Mouse (Mus musculus) small intestine, adult 2 months (tissue): ENCODE data around the gene Clmp. TPM values are rescaled to one million over a fixed set of nuclear protein-coding genes. Genes with fewer than 3 reads are reported as not detected.

Experiments used
- H3K27ac ChIP-seq: fragments of 200-500 bp; 2 replicates; pipeline ENCODE4 v1.5.1; 2012; ENCODE audit warnings: low read depth, low read length, control low read depth, inconsistent platforms; ENCODE audit not compliant: insufficient read depth
- H3K27me3 ChIP-seq: fragments of 200-500 bp; 2 replicates; pipeline ENCODE4 v1.6.1; 2012; ENCODE audit warnings: mild to moderate bottlenecking, moderate library complexity, low read length, inconsistent platforms; ENCODE audit not compliant: control insufficient read depth, insufficient read depth
- H3K36me3 ChIP-seq: fragments of 200-500 bp; 2 replicates; pipeline ENCODE4 v1.6.1; 2012; ENCODE audit warnings: mild to moderate bottlenecking, low read length, control low read depth, inconsistent platforms; ENCODE audit not compliant: control insufficient read depth, insufficient read depth
- H3K4me1 ChIP-seq: fragments of 200-500 bp; 2 replicates; pipeline ENCODE4 v1.6.1; 2012; ENCODE audit warnings: low read length, inconsistent platforms, mixed read lengths; ENCODE audit not compliant: control insufficient read depth, insufficient read depth, insufficient read length
- H3K4me3 ChIP-seq: fragments of 200-500 bp; 2 replicates; pipeline ENCODE4 v1.5.1; 2012; ENCODE audit warnings: low read depth, mild to moderate bottlenecking, control low read depth, inconsistent platforms, low read length, moderate library complexity
- CTCF ChIP-seq: fragments of 200-500 bp; IDR thresholded peaks from 2 replicates; pipeline ENCODE4 v1.5.1; 2012; ENCODE audit warnings: low read depth, mild to moderate bottlenecking, control low read depth, inconsistent platforms, low read length, moderate library complexity, mixed read lengths; ENCODE audit not compliant: insufficient replicate concordance, insufficient read length; ENCODE audit errors: extremely low read depth
- POLR2A ChIP-seq: fragments of 200-500 bp; IDR thresholded peaks from 2 replicates; pipeline ENCODE4 v1.6.1; 2012; ENCODE audit warnings: low read depth, mild to moderate bottlenecking, control low read depth, inconsistent platforms, low read length, moderate library complexity
- WGBS: fragments of 180-500 bp; shearing (Covaris S2); methylation state at CpG from one replicate; pipeline ENCODE4 v1.1.7; 2018; 5-methylcytosine and 5-hydroxymethylcytosine counted together
- polyA plus RNA-seq: library from polyadenylated mRNA; depleted of rRNA; stranded (reverse); fragments of >200 nt; gene quantifications from 2 replicates; pipeline ENCODE4 v1.2.3, GENCODE M21; 2012

Gene Clmp
- polyA plus RNA-seq, 1 experiment: 37.6 TPM

- TF ChIP-seq CTCF: no peak
- no peak for TF ChIP-seq POLR2A
- WGBS: 39% methylated on average over 4 of the region's 4 CpGs
- H3K36me3 ChIP-seq: no peaks in the 10 kb centered on the region
- H3K4me3 ChIP-seq: no peak overlapping the region
- H3K4me1 ChIP-seq: no peaks in the 10 kb centered on the region
- no peak overlapping the region for H3K27ac ChIP-seq
- no peaks in the 10 kb centered on the region for H3K27me3 ChIP-seq
Measured at GRCm38 (mm10) chr9:40671323-40671930, 14.3 kb upstream of the Clmp start.

GRCm38 (mm10) chr9:40675203-40675958 is 10.4 kb upstream of the Clmp start:
- Histone ChIP-seq H3K36me3 (no peaks in the 10 kb centered on the region), H3K27me3 (no peaks in the 10 kb centered on the region), H3K27ac (peak overlapping the region; percentile 74), H3K4me1 (no peaks in the 10 kb centered on the region), H3K4me3 (no peak overlapping the region)
- no peak for TF ChIP-seq CTCF
- TF ChIP-seq POLR2A: no peak
- 61% methylated on average over 12 of the region's 12 CpGs for WGBS

DNA sequence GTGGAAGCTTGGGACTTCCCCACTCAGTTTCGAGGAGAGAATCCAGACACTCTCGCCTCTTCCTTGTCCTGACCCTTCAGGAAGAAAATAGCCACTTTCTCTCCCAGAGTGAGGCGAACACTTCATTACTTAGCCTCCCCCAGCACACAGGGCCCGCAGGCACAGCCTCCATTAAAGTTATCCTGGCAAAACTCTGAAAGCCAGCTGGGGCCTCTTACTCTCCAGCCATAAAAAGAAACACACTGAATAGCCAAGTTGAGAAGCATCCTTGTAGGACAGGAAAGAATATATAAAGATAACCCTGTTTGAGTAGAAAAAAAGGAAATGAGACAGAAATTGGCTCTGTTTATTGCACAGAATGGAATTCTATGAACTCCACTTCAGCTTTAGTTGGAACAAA is 7.1 kb upstream of the Clmp start:
- TF ChIP-seq POLR2A: no peak
- no peak for TF ChIP-seq CTCF
- 70% methylated on average over 4 of the region's 4 CpGs for WGBS

DNA sequence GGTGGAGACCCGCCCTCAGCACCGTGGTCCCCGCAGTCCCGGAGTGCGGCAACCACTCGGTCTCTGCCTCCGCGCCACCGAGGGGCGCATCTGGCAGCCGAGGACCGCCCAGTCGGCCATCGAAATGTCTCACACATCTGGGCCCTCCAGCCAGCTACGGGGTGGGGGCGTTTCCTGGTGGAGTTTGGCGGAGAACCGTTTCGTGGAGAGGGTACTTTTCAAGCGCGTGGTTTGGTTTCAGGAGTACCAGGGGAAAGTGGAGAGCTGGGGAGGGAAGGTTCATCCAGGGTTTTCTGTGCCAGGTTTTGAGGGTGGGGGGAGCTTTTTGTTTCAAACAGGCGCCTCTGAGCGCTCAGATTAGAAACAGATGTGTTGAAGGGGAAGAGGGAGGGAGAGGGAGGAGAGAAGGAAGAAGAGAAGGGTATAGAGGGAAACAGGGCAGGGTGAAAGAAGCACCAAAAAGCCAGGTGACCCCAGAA is 698 bp downstream of the Clmp start:
- peak overlapping the region; percentile 75 for H3K27ac ChIP-seq
- 2% methylated on average over 22 of the region's 23 CpGs for WGBS
- H3K4me3 ChIP-seq: peak overlapping the region; percentile 74
- peaks cover 10% of the 10 kb centered on the region for H3K27me3 ChIP-seq
- H3K4me1 ChIP-seq: no peaks in the 10 kb centered on the region
- no peaks in the 10 kb centered on the region for H3K36me3 ChIP-seq
- no peak for TF ChIP-seq CTCF
- no peak for TF ChIP-seq POLR2A

More for the DNA sequence above, 7.1 kb upstream of the Clmp start:
- H3K27me3 ChIP-seq: no peaks in the 10 kb centered on the region
- H3K27ac ChIP-seq: no peak overlapping the region
- no peak overlapping the region for H3K4me3 ChIP-seq
- H3K4me1 ChIP-seq: no peaks in the 10 kb centered on the region
- no peaks in the 10 kb centered on the region for H3K36me3 ChIP-seq

- Histone ChIP-seq H3K4me1 (no peaks in the 10 kb centered on the region), H3K36me3 (no peaks in the 10 kb centered on the region), H3K27me3 (peaks cover 10% of the 10 kb centered on the region), H3K27ac (0 out of 2 replicates have a peak overlapping the region, but pooled peaks have one; percentile 75), H3K4me3 (peak overlapping the region; percentile 74)
- no peak for TF ChIP-seq CTCF
- no peak for TF ChIP-seq POLR2A
- WGBS: 53% methylated on average over 5 of the region's 5 CpGs
Measured at GRCm38 (mm10) chr9:40687053-40687452, 1.3 kb downstream of the Clmp start.

DNA sequence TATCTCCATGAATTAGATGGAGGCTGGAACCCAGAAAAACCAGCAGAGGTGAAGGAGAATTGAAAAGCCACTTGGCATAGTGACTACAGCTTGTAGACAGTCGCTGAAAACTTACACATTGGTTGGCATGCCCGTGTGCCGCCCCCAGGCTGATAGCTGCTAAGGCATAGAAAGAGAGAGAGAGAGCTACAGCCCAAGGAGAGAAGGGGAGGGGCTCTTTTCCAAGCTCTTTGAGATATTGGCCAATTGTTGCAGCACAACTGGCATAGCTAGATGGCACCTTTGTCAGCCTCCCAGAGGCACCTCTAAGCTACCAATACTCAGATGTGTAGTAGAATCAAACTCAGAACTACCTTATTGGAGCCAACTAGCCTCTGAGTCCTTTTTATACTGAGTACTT is 1.8 kb downstream of the Clmp start:
- Histone ChIP-seq H3K4me1 (no peaks in the 10 kb centered on the region), H3K27me3 (peaks cover 10% of the 10 kb centered on the region), H3K4me3 (peak overlapping the region; percentile 74; the same call in 1 of the 2 replicates), H3K27ac (no peak overlapping the region), H3K36me3 (no peaks in the 10 kb centered on the region)
- no peak for TF ChIP-seq POLR2A
- TF ChIP-seq CTCF: no peak
- WGBS: 66% methylated on average over 3 of the region's 3 CpGs

DNA sequence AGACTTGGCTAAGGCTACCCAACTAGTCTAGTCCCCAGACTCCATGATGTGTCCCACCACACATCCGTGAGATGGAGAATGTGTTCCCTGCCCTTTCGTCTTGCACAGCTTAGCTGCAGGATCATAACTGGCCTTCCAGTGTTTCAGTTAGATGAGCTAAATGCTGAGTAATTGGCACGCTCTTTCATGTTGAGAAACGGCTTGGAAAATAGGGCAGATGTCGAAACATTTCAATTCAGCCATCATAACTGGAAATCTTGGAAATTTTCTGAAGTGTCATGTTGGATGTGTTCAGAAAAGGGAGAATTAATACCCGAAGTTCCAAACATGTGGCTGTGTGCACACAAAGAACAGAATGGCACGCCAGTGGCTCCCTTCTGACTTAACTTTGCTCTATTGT is 4.7 kb downstream of the Clmp start:
- H3K27ac ChIP-seq: no peak overlapping the region
- H3K4me3 ChIP-seq: no peak overlapping the region
- no peaks in the 10 kb centered on the region for H3K4me1 ChIP-seq
- 74% methylated on average over 7 of the region's 7 CpGs for WGBS
- H3K36me3 ChIP-seq: no peaks in the 10 kb centered on the region
- H3K27me3 ChIP-seq: peaks cover 10% of the 10 kb centered on the region
- TF ChIP-seq POLR2A (no peak), CTCF (no peak)
